Comparison of ENCODE assay signal across 27 mouse cellular contexts in the genomic region with DNA sequence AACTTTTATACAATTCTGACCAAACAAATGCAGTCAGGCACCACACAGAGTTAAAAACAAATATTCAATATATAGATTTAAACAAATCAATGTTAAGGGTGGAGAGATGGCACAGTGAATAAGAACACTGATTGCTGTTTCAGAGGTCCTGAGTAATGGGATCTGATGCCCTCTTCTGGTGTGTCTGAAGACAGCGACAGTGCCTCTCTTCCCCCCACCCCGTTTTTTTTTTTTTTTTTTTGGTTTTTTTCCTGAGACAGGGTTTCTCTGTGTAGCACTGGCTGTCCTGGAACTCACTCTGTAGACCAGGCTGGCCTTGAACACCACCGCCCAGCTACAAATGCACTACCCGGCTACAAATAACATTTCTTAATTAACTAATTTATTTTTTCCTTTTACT. TPM values are rescaled to one million over a fixed set of nuclear protein-coding genes. Genes with fewer than 3 reads are reported as not detected.
DNase-seq lines count a peak whose midpoint lies in the region; TF ChIP-seq lines count a peak whose summit lies in the region.
"Had no signal": no experiment of that assay in that cellular context is flagged by ENCODE, and none has a peak within 500 bp of the region (broad histone marks: within the 10 kb centered on the region; RNA-seq: fewer than 3 reads in every experiment).

No protein-coding gene starts in this region.

- H3K4me3 ChIP-seq in layer of hippocampus, adult 2 months, result no peak overlapping the region
- no peak overlapping the region for H3K4me3 ChIP-seq in CH12.LX (replicated peaks in 1 of 3; ENCODE audit: low read depth in 2 of 3, low read length in 2 of 3, poor library complexity in 1 of 3)
- H3K4me3 ChIP-seq in ES-E14 (ENCODE audit: insufficient read depth in 1 of 2, low read depth in 1 of 2, low read length in 2 of 2, poor library complexity in 1 of 2, severe bottlenecking in 1 of 2), result no peak overlapping the region
- H3K4me3 ChIP-seq: embryonic facial prominence, embryonic 12.5 days; embryonic facial prominence, embryonic 15.5 days; forebrain, embryonic 12.5 days; forebrain, embryonic 15.5 days; gastrocnemius, adult 2 months; heart, embryonic 12.5 days; heart, embryonic 15.5 days; hindbrain, embryonic 10.5 days; hindbrain, embryonic 13.5 days had no signal

- TF ChIP-seq RAD21 in CH12.LX (IDR thresholded peaks at IDR 0.05; ENCODE audit: low read depth, low read length), result no peak; the same call in 1 of the 2 replicates

- DNase-seq in layer of hippocampus, adult 2 months (ENCODE audit: low spot score in 2 of 2), result no peak
- no peak for DNase-seq in layer of hippocampus, postnatal 10 days (ENCODE audit: low spot score in 2 of 2)
- no peak for DNase-seq in CH12.LX (ENCODE audit: extremely low read depth)
- DNase-seq in ES-E14 (ENCODE audit: low read depth, low spot score), result no peak
- DNase-seq in brain, embryonic 14.5 days (ENCODE audit: low read depth), result no peak
- DNase-seq in kidney, adult 11 months, result no peak
- DNase-seq in adrenal gland, adult (ENCODE audit: inconsistent age in 2 of 2, low spot score in 1 of 2), result no peak
- DNase-seq: adrenal gland, postnatal 10 days; adrenal gland, postnatal 36 days; cerebellum, adult 11 months; cerebellum, adult 2 months; cerebellum, adult 9-11 months; cerebellum, postnatal 25 days; gastrocnemius, adult 2 months; gastrocnemius, postnatal 14 days; heart, adult 18-20 months; heart, postnatal 10 days; heart, postnatal 36 days had no signal

- peak; percentile 39 for TF ChIP-seq CTCF in layer of hippocampus, adult 2 months (conservative IDR thresholded peaks at IDR 0.05)
- TF ChIP-seq CTCF in CH12.LX (conservative IDR thresholded peaks at IDR 0.05 in 1 of 2, IDR thresholded peaks at IDR 0.05 in 1 of 2; ENCODE audit: low read depth in 2 of 2, low read length in 2 of 2), result peak in 1 of 2 experiments; percentile 37; a peak in 2 of 4 replicates
- peak; percentile 4; the same call in 1 of the 2 replicates for TF ChIP-seq CTCF in brain, embryonic 14.5 days (IDR thresholded peaks at IDR 0.05; ENCODE audit: borderline replicate concordance, extremely low read depth, insufficient read depth, insufficient read length)

- in situ Hi-C loops in CH12.LX (cut with MboI; ENCODE audit: low pct_ligation_motif_present, low pct_unique_long_range_greater_than_20kb, low sequenced_read_pairs) (no loop called here), ES-E14 (cut with MboI; ENCODE audit: low sequenced_read_pairs in 2 of 2, unreplicated experiment in 2 of 2) (no loop called here)

- H3K9ac ChIP-seq in CH12.LX (ENCODE audit: insufficient read depth, low read depth) (no peak overlapping the region), ES-E14 (ENCODE audit: insufficient read depth, low read depth, low read length, poor library complexity, severe bottlenecking) (no peak overlapping the region)
- H3K9ac ChIP-seq: embryonic facial prominence, embryonic 12.5 days; embryonic facial prominence, embryonic 15.5 days; forebrain, embryonic 12.5 days; forebrain, embryonic 15.5 days; heart, embryonic 12.5 days; heart, embryonic 15.5 days; hindbrain, embryonic 13.5 days had no signal

- H3K9me3 ChIP-seq in CH12.LX (replicated peaks; ENCODE audit: low read length), result no peaks in the 10 kb centered on the region
- H3K9me3 ChIP-seq in ES-E14 (ENCODE audit: control insufficient read depth, insufficient read depth, low read depth, low read length), result no peaks in the 10 kb centered on the region
- H3K9me3 ChIP-seq: embryonic facial prominence, embryonic 12.5 days; embryonic facial prominence, embryonic 15.5 days; forebrain, embryonic 12.5 days; forebrain, embryonic 15.5 days; G1E; heart, embryonic 12.5 days; heart, embryonic 15.5 days; hindbrain, embryonic 10.5 days; hindbrain, embryonic 13.5 days had no signal

- 0 out of 4 replicates have a peak, but pooled peaks cover 0 to 3% of the 10 kb centered on the region in 2 experiments for H3K4me1 ChIP-seq in CH12.LX (ENCODE audit: control insufficient read depth in 1 of 2, insufficient read depth in 2 of 2)
- no peaks in the 10 kb centered on the region; a peak in 1 of 4 replicates for H3K4me1 ChIP-seq in ES-E14 (ENCODE audit: control insufficient read depth in 2 of 2, insufficient read depth in 2 of 2, low read length in 2 of 2, poor library complexity in 1 of 2)
- H3K4me1 ChIP-seq: embryonic facial prominence, embryonic 12.5 days; embryonic facial prominence, embryonic 15.5 days; forebrain, embryonic 12.5 days; forebrain, embryonic 15.5 days; heart, embryonic 12.5 days; heart, embryonic 15.5 days; hindbrain, embryonic 10.5 days; hindbrain, embryonic 13.5 days had no signal

- H3K27ac ChIP-seq in layer of hippocampus, adult 2 months, result no peak overlapping the region
- no peak overlapping the region for H3K27ac ChIP-seq in CH12.LX (ENCODE audit: insufficient read depth, low read depth)
- H3K27ac ChIP-seq in ES-E14 (ENCODE audit: insufficient read depth, low read depth, low read length, poor library complexity, severe bottlenecking), result no peak overlapping the region
- H3K27ac ChIP-seq: embryonic facial prominence, embryonic 12.5 days; embryonic facial prominence, embryonic 15.5 days; forebrain, embryonic 12.5 days; forebrain, embryonic 15.5 days; gastrocnemius, adult 2 months; heart, embryonic 15.5 days; hindbrain, embryonic 10.5 days; hindbrain, embryonic 13.5 days had no signal

- no peak overlapping the region for H3K4me2 ChIP-seq in CH12.LX (ENCODE audit: insufficient read depth, low read depth, poor library complexity, severe bottlenecking)
- H3K4me2 ChIP-seq: embryonic facial prominence, embryonic 12.5 days; embryonic facial prominence, embryonic 15.5 days; forebrain, embryonic 12.5 days; forebrain, embryonic 15.5 days; heart, embryonic 12.5 days; heart, embryonic 15.5 days; hindbrain, embryonic 13.5 days had no signal

- no peak for TF ChIP-seq EP300 in CH12.LX (IDR thresholded peaks at IDR 0.05; ENCODE audit: low read length)

- no peaks in the 10 kb centered on the region; the same call in 1 of the 2 replicates for H3K79me2 ChIP-seq in CH12.LX (replicated peaks; ENCODE audit: control insufficient read depth, extremely low read depth, insufficient read depth, poor library complexity, severe bottlenecking)

- H3K27me3 ChIP-seq in CH12.LX (replicated peaks), result no peaks in the 10 kb centered on the region
- H3K27me3 ChIP-seq: embryonic facial prominence, embryonic 12.5 days; embryonic facial prominence, embryonic 15.5 days; forebrain, embryonic 12.5 days; forebrain, embryonic 15.5 days; heart, embryonic 12.5 days; heart, embryonic 15.5 days; hindbrain, embryonic 13.5 days had no signal

- dilution Hi-C loops in CH12.LX (cut with MboI; ENCODE audit: extremely low pct_ligation_motif_present, extremely low pct_unique_long_range_greater_than_20kb, low sequenced_read_pairs), result no loop called here

- H3K36me3 ChIP-seq in CH12.LX (replicated peaks in 1 of 2; ENCODE audit: control insufficient read depth in 1 of 2, insufficient read depth in 1 of 2, low read length in 1 of 2) (peaks cover 55 to 91% of the 10 kb centered on the region in 2 experiments), ES-E14 (ENCODE audit: control insufficient read depth, insufficient read depth, low read length, poor library complexity, severe bottlenecking) (peaks cover 26% of the 10 kb centered on the region)

- TF ChIP-seq POLR2A in CH12.LX (IDR thresholded peaks at IDR 0.05; ENCODE audit: low read depth, low read length), result no peak
- no peak for TF ChIP-seq POLR2A in brain, embryonic 14.5 days (IDR thresholded peaks at IDR 0.05; ENCODE audit: borderline replicate concordance, extremely low read depth, insufficient read depth, insufficient read length, poor library complexity, severe bottlenecking)

TF ChIP-seq in CH12.LX, 34 proteins besides CTCF, POLR2A, EP300 and RAD21 (continues in another document):
- no peak for TF ChIP-seq IRF4 (IDR thresholded peaks at IDR 0.05; ENCODE audit: low read depth, low read length)
- peak; percentile 80 for TF ChIP-seq ZNF384 (IDR thresholded peaks at IDR 0.05; ENCODE audit: low read depth, low read length)
- no peak for TF ChIP-seq MAFK (IDR thresholded peaks at IDR 0.05; ENCODE audit: insufficient replicate concordance, low read length)
- TF ChIP-seq SMC3 (IDR thresholded peaks at IDR 0.05; ENCODE audit: low read depth, low read length), result 0 out of 2 replicates have a peak, but pooled peaks have one; percentile 4
- TF ChIP-seq JUND (conservative IDR thresholded peaks at IDR 0.05; ENCODE audit: low read depth, low read length), result no peak
- no peak for TF ChIP-seq MAZ (IDR thresholded peaks at IDR 0.05; ENCODE audit: low read depth, low read length)

TF ChIP-seq in ES-E14, 5 proteins besides CTCF, POLR2A, EP300 and RAD21:
- TF ChIP-seq ZNF384 (IDR thresholded peaks at IDR 0.05; ENCODE audit: low read depth, low read length), result peak; percentile 84
- TF ChIP-seq HCFC1 (IDR thresholded peaks at IDR 0.05; ENCODE audit: borderline replicate concordance, insufficient read depth, low read length), result no peak

RNA-seq across cellular contexts. Expression of gene Kansl1, which starts 39.8 kb away (rescaled TPM):
- 10 to 100 TPM; 69.9 to 70.5 TPM for total RNA-seq in layer of hippocampus, adult 2 months (2021)
- 10 to 100 TPM; 60.1 to 62.7 TPM for total RNA-seq in layer of hippocampus, postnatal 10 days (2021)
- 21.7 and 24.7 TPM in 2 replicates for total RNA-seq in CH12.LX (2012; rRNA removed)
- 12.0 and 17.3 TPM in 2 replicates for total RNA-seq in CH12.LX (2014; rRNA removed)
- 46.6 and 48.4 TPM in 2 replicates for polyA plus RNA-seq in CH12.LX (2012; ENCODE audit: insufficient read length, low read depth)
- total RNA-seq in ES-E14 (2012; rRNA removed), result 34.8 and 37.7 TPM in 2 replicates
- 129 and 133 TPM in 2 replicates for polyA plus RNA-seq in brain, embryonic 14.5 days (2012; rRNA removed)

RNA-seq across cellular contexts. Expression of gene Cdc27, which starts 42.0 kb away (rescaled TPM):
- 10 to 100 TPM; 54.5 to 57.3 TPM for total RNA-seq in layer of hippocampus, adult 2 months (2021)
- total RNA-seq in layer of hippocampus, postnatal 10 days (2021), result 10 to 100 TPM; 52.3 to 65.8 TPM
- 34.0 and 38.7 TPM in 2 replicates for total RNA-seq in CH12.LX (2012; rRNA removed)
- total RNA-seq in CH12.LX (2014; rRNA removed), result 86.8 and 93.5 TPM in 2 replicates
- 68.0 and 71.9 TPM in 2 replicates for polyA plus RNA-seq in CH12.LX (2012; ENCODE audit: insufficient read length, low read depth)
- 28.9 and 45.9 TPM in 2 replicates for total RNA-seq in ES-E14 (2012; rRNA removed)
- polyA plus RNA-seq in brain, embryonic 14.5 days (2012; rRNA removed), result 26.8 and 34.2 TPM in 2 replicates

RNA-seq across cellular contexts. Expression of gene Myl4, which starts 42.0 kb away (rescaled TPM):
- 1 to 10 TPM; 2.7 to 2.9 TPM for total RNA-seq in layer of hippocampus, adult 2 months (2021)
- 1 to 10 TPM; 4.5 to 6.4 TPM for total RNA-seq in layer of hippocampus, postnatal 10 days (2021)
- total RNA-seq in CH12.LX (2012; rRNA removed) (49.6 and 55.9 TPM in 2 replicates), CH12.LX (2014; rRNA removed) (39.4 and 42.8 TPM in 2 replicates), ES-E14 (2012; rRNA removed) (5.8 and 9.1 TPM in 2 replicates)
- 83.0 and 93.3 TPM in 2 replicates for polyA plus RNA-seq in CH12.LX (2012; ENCODE audit: insufficient read length, low read depth)
- polyA plus RNA-seq in brain, embryonic 14.5 days (2012; rRNA removed), result 3.4 and 5.0 TPM in 2 replicates
- polyA plus RNA-seq: G1E had no signal
